Mouse (Mus musculus): ENCODE results near the gene Plch2.

DNA sequence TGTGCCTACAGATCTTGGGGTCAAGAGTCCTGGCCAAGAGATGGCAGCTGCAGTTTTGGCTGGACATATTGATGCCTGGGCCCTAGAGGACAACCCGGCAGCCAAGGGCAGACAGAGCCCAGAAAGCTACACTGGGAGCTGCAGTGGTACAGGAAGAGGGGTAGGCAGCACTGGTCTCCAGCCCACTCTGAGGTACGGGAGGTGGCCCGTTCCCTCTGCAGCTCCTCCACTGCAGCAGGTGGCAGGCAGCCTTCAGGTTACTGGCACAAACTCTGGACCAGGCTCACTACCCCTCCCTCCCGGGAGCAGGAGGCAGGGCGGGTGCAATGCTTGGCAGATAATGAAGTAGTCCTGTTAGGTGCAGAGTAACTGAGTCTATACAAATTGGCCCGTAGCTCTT, 15.9 kb downstream of the Plch2 start:
- TF ChIP-seq CTCF (IDR thresholded peaks at IDR 0.05; ENCODE audit: borderline replicate concordance, extremely low read depth, insufficient read depth, insufficient read length) (no peak), POLR2A (IDR thresholded peaks at IDR 0.05; ENCODE audit: borderline replicate concordance, extremely low read depth, insufficient read depth, insufficient read length, poor library complexity, severe bottlenecking) (no peak)

Data from brain, embryonic 14.5 days (tissue).